Mouse (Mus musculus) intestine, embryonic 16.5 days (tissue): ENCODE data around the gene Wdr46. TPM values are rescaled to one million over a fixed set of nuclear protein-coding genes. Genes with fewer than 3 reads are reported as not detected.

Source experiments
- ATAC-seq: fragments of 200-750 bp; cut with Nextera tagmentation; 2 replicates; pipeline ENCODE4 v1.8.0; 2017; ENCODE audit warnings: moderate TSS enrichment, moderate library complexity
- H3K27ac ChIP-seq: fragments of 300-500 bp; sonication (generic); 2 replicates; pipeline ENCODE4 v1.5.1; 2014; ENCODE audit warnings: mild to moderate bottlenecking, low read length
- H3K27me3 ChIP-seq: fragments of 300-500 bp; sonication (generic); replicated peaks from 2 replicates; pipeline ENCODE4 v1.6.1; 2014; ENCODE audit warnings: low read length, control low read depth, mixed read lengths; ENCODE audit not compliant: control insufficient read depth, insufficient read depth
- H3K36me3 ChIP-seq: fragments of 300-500 bp; sonication (generic); 2 replicates; pipeline ENCODE4 v1.6.1; 2014; ENCODE audit warnings: low read length, control low read depth; ENCODE audit not compliant: control insufficient read depth, insufficient read depth
- H3K4me1 ChIP-seq: fragments of 300-500 bp; sonication (generic); 2 replicates; pipeline ENCODE4 v1.6.1; 2014; ENCODE audit warnings: low read length, control low read depth, mixed read lengths; ENCODE audit not compliant: control insufficient read depth, insufficient read depth
- H3K4me2 ChIP-seq: fragments of 300-500 bp; sonication (generic); 2 replicates; pipeline ENCODE4 v1.6.1; 2014; ENCODE audit warnings: low read depth, low read length, control low read depth
- H3K4me3 ChIP-seq: fragments of 300-500 bp; sonication (generic); 2 replicates; pipeline ENCODE4 v1.5.1; 2014; ENCODE audit warnings: mild to moderate bottlenecking, low read length
- H3K9ac ChIP-seq: fragments of 300-500 bp; sonication (generic); 2 replicates; pipeline ENCODE4 v1.6.1; 2014; ENCODE audit warnings: low read depth, low read length
- H3K9me3 ChIP-seq: fragments of 300-500 bp; sonication (generic); 2 replicates; pipeline ENCODE4 v1.6.1; 2016; ENCODE audit warnings: low read length, control low read depth; ENCODE audit not compliant: control insufficient read depth
- WGBS: fragments of 180-500 bp; shearing (Covaris S2); extraction: QIAGEN DNeasy Blood & Tissue Kit; methylation state at CpG from one replicate; pipeline ENCODE4 v1.1.7; 2014; 5-methylcytosine and 5-hydroxymethylcytosine counted together
- polyA plus RNA-seq: library from polyadenylated mRNA; unstranded; fragments of >200 nt; fragmentation: Nextera tagmentation; extraction: Ambion mirVana; gene quantifications from 2 replicates; pipeline ENCODE4 v1.2.1, GENCODE M21; 2015

The Wdr46 gene
- polyA plus RNA-seq, 1 experiment from 2014 or later, result 26.1 TPM

GRCm38 (mm10) chr17:33954646-33955554, 14.4 kb downstream of the Wdr46 start:
- H3K4me3 ChIP-seq, result peak overlapping the region; percentile 84
- no peaks in the 10 kb centered on the region for H3K27me3 ChIP-seq
- peaks cover 5% of the 10 kb centered on the region; the same call in 1 of the 2 replicates for H3K36me3 ChIP-seq
- no peaks in the 10 kb centered on the region for H3K9me3 ChIP-seq
- peak overlapping the region; percentile 95 for H3K9ac ChIP-seq
- peak; percentile 12 for ATAC-seq
- H3K27ac ChIP-seq, result peak overlapping the region; percentile 85
- under 1% methylated on average over 33 of the region's 33 CpGs for WGBS
- peaks cover 45% of the 10 kb centered on the region for H3K4me1 ChIP-seq
- H3K4me2 ChIP-seq, result peak overlapping the region; percentile 80

- peak; percentile 82 for ATAC-seq
- peak within 1 kb of the TSS; percentile 89 for H3K4me2 ChIP-seq
- peaks cover 5% of the 10 kb centered on the region; the same call in 1 of the 2 replicates for H3K36me3 ChIP-seq
- no peaks in the 10 kb centered on the region for H3K9me3 ChIP-seq
- under 1% methylated on average over 50 of the region's 50 CpGs for WGBS
- no peaks in the 10 kb centered on the region for H3K27me3 ChIP-seq
- H3K9ac ChIP-seq, result peak within 1 kb of the TSS; percentile 95
- H3K4me1 ChIP-seq, result peaks cover 38% of the 10 kb centered on the region
- H3K27ac ChIP-seq, result peak within 1 kb of the TSS; percentile 91
- H3K4me3 ChIP-seq, result peak within 1 kb of the TSS; percentile 84
Measured at GRCm38 (mm10) chr17:33955555-33956214, 15.2 kb downstream of the Wdr46 start, which contains the start of the genes Vps52 and Rps18. TSS of gene Vps52 (plus strand) at chr17:33955812. TSS of gene Rps18 (minus strand) at chr17:33956001.

- H3K36me3 ChIP-seq, result peaks cover 7% of the 10 kb centered on the region; the same call in 1 of the 2 replicates
- H3K27ac ChIP-seq, result peak overlapping the region; percentile 91
Measured at GRCm38 (mm10) chr17:33956336-33956735, 15.9 kb downstream of the Wdr46 start.

GRCm38 (mm10) chr17:33957493-33957892, 17.0 kb downstream of the Wdr46 start:
- Histone ChIP-seq H3K4me3 (no peak overlapping the region), H3K36me3 (peaks cover 7% of the 10 kb centered on the region; the same call in 1 of the 2 replicates), H3K9me3 (no peaks in the 10 kb centered on the region), H3K27ac (no peak overlapping the region), H3K9ac (no peak overlapping the region), H3K4me2 (no peak overlapping the region), H3K4me1 (peaks cover 28% of the 10 kb centered on the region), H3K27me3 (no peaks in the 10 kb centered on the region)
- WGBS, result 88% methylated on average over 6 of the region's 6 CpGs
- ATAC-seq, result no peak

More at GRCm38 (mm10) chr17:33956336-33956735, 15.9 kb downstream of the Wdr46 start:
- Histone ChIP-seq H3K27me3 (no peaks in the 10 kb centered on the region), H3K4me1 (peaks cover 35% of the 10 kb centered on the region), H3K9me3 (no peaks in the 10 kb centered on the region), H3K9ac (peak overlapping the region; percentile 84), H3K4me2 (peak overlapping the region; percentile 89), H3K4me3 (peak overlapping the region; percentile 84)
- 8% methylated on average over 10 of the region's 10 CpGs for WGBS
- no peak for ATAC-seq

DNA sequence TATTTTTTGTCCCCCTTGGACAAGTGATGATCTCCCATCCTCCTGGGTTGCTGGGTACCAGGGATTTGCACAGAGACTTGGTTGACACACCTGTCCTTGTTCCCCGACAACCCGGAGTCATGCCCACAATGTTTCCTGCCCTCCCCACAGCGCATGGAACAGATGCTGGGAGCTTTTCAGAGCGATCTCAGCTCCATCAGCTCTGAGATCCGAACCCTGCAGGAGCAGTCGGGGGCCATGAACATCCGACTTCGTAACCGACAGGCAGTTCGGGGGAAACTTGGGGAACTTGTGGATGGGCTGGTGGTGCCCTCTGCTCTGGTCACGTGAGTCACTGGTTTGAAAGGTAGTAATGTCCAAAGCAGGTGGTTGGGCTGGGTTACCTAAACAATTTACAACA, 18.0 kb downstream of the Wdr46 start:
- no peak overlapping the region for H3K27ac ChIP-seq
- ATAC-seq, result no peak
- no peaks in the 10 kb centered on the region for H3K27me3 ChIP-seq
- H3K4me3 ChIP-seq, result no peak overlapping the region
- H3K9ac ChIP-seq, result no peak overlapping the region
- H3K4me2 ChIP-seq, result no peak overlapping the region
- H3K4me1 ChIP-seq, result peaks cover 19% of the 10 kb centered on the region
- no peaks in the 10 kb centered on the region for H3K9me3 ChIP-seq
- H3K36me3 ChIP-seq, result peaks cover 11% of the 10 kb centered on the region; the same call in 1 of the 2 replicates
- WGBS, result 94% methylated on average over 11 of the region's 11 CpGs

DNA sequence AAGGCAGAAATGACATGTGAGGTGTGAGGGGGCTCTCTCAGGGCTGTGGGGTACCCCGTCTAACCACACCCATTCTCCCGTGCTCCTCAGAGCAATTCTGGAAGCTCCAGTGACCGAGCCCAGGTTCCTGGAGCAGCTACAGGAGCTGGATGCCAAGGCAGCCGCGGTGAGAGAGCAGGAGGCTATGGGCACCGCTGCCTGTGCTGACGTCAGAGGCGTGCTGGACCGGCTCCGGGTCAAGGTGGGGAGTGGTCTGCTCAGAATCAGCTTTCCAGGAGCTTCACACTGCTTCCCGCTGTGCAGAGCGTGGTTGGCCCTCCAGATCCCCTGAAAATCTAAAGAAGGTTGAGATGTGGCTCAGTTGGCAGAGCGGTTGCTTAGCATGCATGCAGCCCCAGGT, 18.7 kb downstream of the Wdr46 start:
- Histone ChIP-seq H3K27me3 (no peaks in the 10 kb centered on the region), H3K36me3 (peaks cover 11% of the 10 kb centered on the region; the same call in 1 of the 2 replicates), H3K27ac (no peak overlapping the region), H3K9me3 (no peaks in the 10 kb centered on the region), H3K4me3 (no peak overlapping the region), H3K4me2 (no peak overlapping the region), H3K9ac (no peak overlapping the region), H3K4me1 (peaks cover 12% of the 10 kb centered on the region)
- no peak for ATAC-seq
- 96% methylated on average over 13 of the region's 13 CpGs for WGBS

- Histone ChIP-seq H3K4me1 (peaks cover 6% of the 10 kb centered on the region), H3K36me3 (peaks cover 11% of the 10 kb centered on the region; the same call in 1 of the 2 replicates), H3K4me3 (no peak overlapping the region), H3K27me3 (no peaks in the 10 kb centered on the region), H3K9me3 (no peaks in the 10 kb centered on the region), H3K9ac (no peak overlapping the region), H3K27ac (no peak overlapping the region), H3K4me2 (no peak overlapping the region)
- ATAC-seq, result no peak
- 93% methylated on average over 15 of the region's 15 CpGs for WGBS
Measured at GRCm38 (mm10) chr17:33959948-33960347, 19.5 kb downstream of the Wdr46 start.

DNA sequence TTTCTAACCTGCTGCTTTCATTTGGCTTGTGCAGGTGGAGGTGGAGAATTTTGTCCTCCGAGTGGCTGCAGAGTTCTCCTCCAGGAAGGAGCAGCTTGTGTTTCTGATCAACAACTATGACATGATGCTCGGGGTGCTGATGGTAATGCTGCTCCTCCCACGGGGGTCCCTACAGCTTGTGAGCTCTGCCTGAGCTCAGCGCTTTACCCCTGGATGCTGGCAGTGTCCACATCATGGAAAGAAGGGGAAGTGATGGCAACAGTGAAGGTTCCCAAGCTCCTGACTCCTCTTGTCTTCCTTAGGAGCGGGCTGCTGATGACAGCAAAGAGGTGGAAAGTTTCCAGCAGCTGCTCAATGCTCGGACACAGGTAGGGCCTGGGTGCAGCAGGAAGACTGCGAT, 22.4 kb downstream of the Wdr46 start:
- Histone ChIP-seq H3K4me1 (no peaks in the 10 kb centered on the region), H3K36me3 (peaks cover 11% of the 10 kb centered on the region), H3K4me2 (no peak overlapping the region), H3K9me3 (no peaks in the 10 kb centered on the region), H3K9ac (no peak overlapping the region), H3K27me3 (no peaks in the 10 kb centered on the region), H3K27ac (no peak overlapping the region), H3K4me3 (no peak overlapping the region)
- no peak for ATAC-seq
- WGBS, result 94% methylated on average over 7 of the region's 7 CpGs
